Mouse (Mus musculus) bone marrow macrophage, adult 2 months (primary cell): ENCODE results near the gene Aqp7. TPM values are rescaled to one million over a fixed set of nuclear protein-coding genes. Genes with fewer than 3 reads are reported as not detected.

ENCODE experiments used
- H3K27ac ChIP-seq: 2 replicates; pipeline ENCODE4 v1.5.1; 2012; ENCODE audit warnings: low read depth, low read length; ENCODE audit not compliant: insufficient read depth
- H3K4me1 ChIP-seq: 2 replicates; pipeline ENCODE4 v1.6.1; 2012; ENCODE audit warnings: low read length; ENCODE audit not compliant: control insufficient read depth, insufficient read depth
- H3K4me3 ChIP-seq: 2 replicates; pipeline ENCODE4 v1.5.1; 2012; ENCODE audit warnings: mild to moderate bottlenecking, low read length, moderate library complexity; ENCODE audit not compliant: insufficient read depth
- CTCF ChIP-seq: IDR thresholded peaks from 2 replicates; pipeline ENCODE4 v1.5.1; 2012; ENCODE audit warnings: low read depth, mild to moderate bottlenecking, low read length, moderate library complexity
- POLR2A ChIP-seq: IDR thresholded peaks from 2 replicates; pipeline ENCODE4 v1.6.1; 2012; ENCODE audit warnings: mild to moderate bottlenecking, low read depth, low read length, borderline replicate concordance
- polyA plus RNA-seq: library from polyadenylated mRNA; stranded (reverse); fragments of >200 nt; gene quantifications from 2 replicates; pipeline ENCODE4 v1.2.4, GENCODE M21; 2012; ENCODE audit not compliant: missing spikeins, insufficient read depth, insufficient read length

Gene Aqp7
- polyA plus RNA-seq, 1 experiment = not detected

DNA sequence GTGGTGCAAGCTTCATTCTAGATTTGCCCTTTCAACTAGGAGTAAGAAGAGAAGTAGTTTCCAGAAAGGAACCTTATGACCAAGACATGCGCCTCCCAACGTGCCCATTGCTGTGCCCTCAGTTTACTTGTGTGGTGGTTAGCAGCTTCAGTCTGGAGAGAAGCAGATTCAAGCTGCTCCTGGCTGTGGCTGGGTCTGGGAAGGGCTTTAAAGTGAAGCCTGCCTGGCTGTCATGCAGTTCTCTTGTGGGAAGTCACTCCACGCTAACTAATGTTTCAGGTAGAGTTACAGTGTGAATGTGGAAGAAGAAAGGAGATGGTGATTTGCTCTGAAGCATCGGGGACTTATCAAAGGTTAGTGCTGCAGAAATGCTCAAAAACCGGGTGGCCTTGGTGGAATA is 32.1 kb downstream of the Aqp7 start:
- no peaks in the 10 kb centered on the region for H3K4me1 ChIP-seq
- H3K4me3 ChIP-seq = no peak overlapping the region
- no peak overlapping the region for H3K27ac ChIP-seq
- TF ChIP-seq POLR2A = no peak
- TF ChIP-seq CTCF = no peak

- no peak overlapping the region for H3K27ac ChIP-seq
- no peak overlapping the region for H3K4me3 ChIP-seq
- H3K4me1 ChIP-seq = no peaks in the 10 kb centered on the region
- TF ChIP-seq POLR2A (no peak), CTCF (no peak)
Measured at GRCm38 (mm10) chr4:41013351-41013750, 34.6 kb downstream of the Aqp7 start.

GRCm38 (mm10) chr4:41000842-41001639 is 46.9 kb downstream of the Aqp7 start:
- TF ChIP-seq CTCF (no peak), POLR2A (no peak)
- H3K27ac ChIP-seq = no peak overlapping the region
- H3K4me1 ChIP-seq = peaks cover 11% of the 10 kb centered on the region
- no peak overlapping the region for H3K4me3 ChIP-seq

- Histone ChIP-seq H3K4me1 (peaks cover 11% of the 10 kb centered on the region), H3K4me3 (no peak overlapping the region), H3K27ac (no peak overlapping the region)
- TF ChIP-seq POLR2A (no peak), CTCF (no peak)
Measured at GRCm38 (mm10) chr4:41000271-41000670, 47.7 kb downstream of the Aqp7 start.

DNA sequence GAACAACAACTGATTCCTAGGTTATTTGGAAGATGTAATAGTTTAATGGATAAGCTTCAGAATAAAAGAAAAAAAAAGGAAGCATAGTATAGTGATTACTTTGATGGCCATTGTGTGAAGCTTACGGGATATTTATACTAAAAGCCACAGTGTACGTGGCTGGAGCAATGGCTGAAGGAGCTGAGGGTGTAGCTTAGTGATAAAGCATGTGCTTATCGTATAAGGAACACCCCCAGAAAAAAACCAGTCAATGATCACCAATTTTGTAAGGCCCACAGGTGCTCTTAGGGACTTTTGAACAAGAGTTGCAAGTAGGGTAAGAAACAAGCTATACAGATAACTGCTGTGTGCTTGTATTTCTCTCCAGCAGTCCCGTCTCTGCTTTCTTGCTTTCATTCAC is 50.0 kb downstream of the Aqp7 start:
- Histone ChIP-seq H3K4me1 (peaks cover 11% of the 10 kb centered on the region), H3K27ac (no peak overlapping the region), H3K4me3 (no peak overlapping the region)
- TF ChIP-seq POLR2A = no peak
- TF ChIP-seq CTCF = no peak

- Histone ChIP-seq H3K4me1 (peaks cover 11% of the 10 kb centered on the region), H3K27ac (no peak overlapping the region), H3K4me3 (no peak overlapping the region)
- TF ChIP-seq POLR2A = no peak
- TF ChIP-seq CTCF = no peak
Measured at GRCm38 (mm10) chr4:40996302-40996701, 51.6 kb downstream of the Aqp7 start.

GRCm38 (mm10) chr4:40989633-40990032 is 58.3 kb downstream of the Aqp7 start:
- Histone ChIP-seq H3K4me3 (no peak overlapping the region), H3K4me1 (no peaks in the 10 kb centered on the region), H3K27ac (no peak overlapping the region)
- TF ChIP-seq CTCF (no peak), POLR2A (no peak)

- H3K4me3 ChIP-seq = no peak overlapping the region
- TF ChIP-seq CTCF (no peak), POLR2A (no peak)
- peaks cover 9% of the 10 kb centered on the region for H3K4me1 ChIP-seq
- H3K27ac ChIP-seq = no peak overlapping the region
Measured at GRCm38 (mm10) chr4:40983686-40984085, 64.3 kb downstream of the Aqp7 start.

Other genes with a start within 250 kb of the Aqp7 start
- 75.9 and 77.7 TPM in 2 replicates for gene B4galt1, start 194.1 kb downstream of the Aqp7 start, polyA plus RNA-seq
- not detected in 2 replicates for gene Spink4, start 128.1 kb downstream of the Aqp7 start, polyA plus RNA-seq
- 141 and 155 TPM in 2 replicates for gene Bag1, start 99.8 kb downstream of the Aqp7 start, polyA plus RNA-seq
- 128 and 135 TPM in 2 replicates for gene Chmp5, start 99.7 kb downstream of the Aqp7 start, polyA plus RNA-seq
- gene Nfx1, start 77.2 kb downstream of the Aqp7 start, polyA plus RNA-seq = 38.5 and 38.8 TPM in 2 replicates
- not detected in 2 replicates for gene Aqp3, start 50.0 kb upstream of the Aqp7 start, polyA plus RNA-seq
- 11.8 and 12.6 TPM in 2 replicates for gene Nol6, start 76.3 kb upstream of the Aqp7 start, polyA plus RNA-seq
- 129 and 135 TPM in 2 replicates for gene Ube2r2, start 87.6 kb upstream of the Aqp7 start, polyA plus RNA-seq
- gene Ubap2, start 227.0 kb upstream of the Aqp7 start, polyA plus RNA-seq = 30.6 and 37.2 TPM in 2 replicates